Mouse (Mus musculus) heart, postnatal 36 days (tissue): ENCODE results near the gene Klhl28. TPM values are rescaled to one million over a fixed set of nuclear protein-coding genes. Genes with fewer than 3 reads are reported as not detected.

Experiments
- DNase-seq, 2 experiments: peaks; one replicate each; pipeline ENCODE4 v3.0.0; 2021 to 2022
- intact Hi-C: fragments of 180-260 bp; cut with DNase I; formaldehyde crosslinking; loops from one replicate; pipeline ENCODE4 v1.15.1; 2025
- total RNA-seq, 2 experiments: library from RNA; stranded (reverse); gene quantifications; 2 replicates each; pipeline ENCODE4 v1.2.3; 2021

Gene Klhl28
- total RNA-seq, 2 experiments from 2014 or later = 11.5 to 12.1 TPM

- peak; percentile 48 to 59 for DNase-seq
Measured at GRCm38 (mm10) chr12:64897060-64897730, 68.1 kb downstream of the Klhl28 start.

More at GRCm38 (mm10) chr12:64897060-64897730, 68.1 kb downstream of the Klhl28 start:
- intact Hi-C loops = no loop called here

Other genes with a start within 250 kb of the Klhl28 start
- 1 to 10 TPM; 4.3 to 5.1 TPM for gene Gm527, start 47.6 kb downstream of the Klhl28 start, total RNA-seq
- 10 to 100 TPM; 12.9 to 14.6 TPM for gene Togaram1, start 270 bp upstream of the Klhl28 start, total RNA-seq
- gene Prpf39, start 70.8 kb upstream of the Klhl28 start, total RNA-seq = 10 to 100 TPM; 11.3 to 13.4 TPM
- gene Fkbp3, start 108.5 kb upstream of the Klhl28 start, total RNA-seq = 100 to 1,000 TPM; 238 to 256 TPM
- 1 to 10 TPM; 3.0 to 5.1 TPM for gene Fancm, start 110.1 kb upstream of the Klhl28 start, total RNA-seq
- under 1 TPM; 0.47 to 0.65 TPM for gene Mis18bp1, start 207.1 kb upstream of the Klhl28 start, total RNA-seq